Mouse (Mus musculus) heart, postnatal 0 days (tissue): ENCODE measurements around the gene Zcchc12. TPM values are rescaled to one million over a fixed set of nuclear protein-coding genes. Genes with fewer than 3 reads are reported as not detected.

Experiments used
- ATAC-seq: fragments of 200-750 bp; cut with Nextera tagmentation; 2 replicates; pipeline ENCODE4 v1.8.0; 2017; ENCODE audit warnings: low read depth, moderate number of reproducible peaks, moderate library complexity; ENCODE audit not compliant: insufficient read depth
- DNase-seq: peaks from one replicate; pipeline ENCODE4 v3.0.0-alpha.2; 2016; ENCODE audit warnings: low spot score
- H3K27ac ChIP-seq: fragments of 300-500 bp; sonication (generic); 2 replicates; pipeline ENCODE4 v1.5.1; 2014; ENCODE audit warnings: low read depth, mild to moderate bottlenecking
- H3K27me3 ChIP-seq: fragments of 300-500 bp; sonication (generic); 2 replicates; pipeline ENCODE4 v1.6.1; 2014; ENCODE audit warnings: low read length, mixed read lengths; ENCODE audit not compliant: control insufficient read depth, insufficient read depth
- H3K36me3 ChIP-seq: fragments of 300-500 bp; sonication (generic); replicated peaks from 2 replicates; pipeline ENCODE4 v1.6.1; 2014; ENCODE audit warnings: low read length, mixed read lengths; ENCODE audit not compliant: control insufficient read depth, insufficient read depth
- H3K4me1 ChIP-seq: fragments of 300-500 bp; sonication (generic); 2 replicates; pipeline ENCODE4 v1.6.1; 2014; ENCODE audit warnings: antibody characterized with exemption; ENCODE audit not compliant: control insufficient read depth, insufficient read depth
- H3K4me2 ChIP-seq: fragments of 300-500 bp; sonication (generic); 2 replicates; pipeline ENCODE4 v1.6.1; 2014; ENCODE audit warnings: low read depth, mild to moderate bottlenecking, low read length, moderate library complexity
- H3K4me3 ChIP-seq: fragments of 300-500 bp; sonication (generic); 2 replicates; pipeline ENCODE4 v1.5.1; 2014; ENCODE audit warnings: low read depth, low read length
- H3K9ac ChIP-seq: fragments of 300-500 bp; sonication (generic); replicated peaks from 2 replicates; pipeline ENCODE4 v1.6.1; 2014; ENCODE audit warnings: low read depth, low read length, mixed read lengths
- H3K9me3 ChIP-seq: fragments of 300-500 bp; sonication (generic); replicated peaks from 2 replicates; pipeline ENCODE4 v1.6.1; 2016; ENCODE audit warnings: low read length; ENCODE audit not compliant: control insufficient read depth
- CTCF ChIP-seq: IDR thresholded peaks from 2 replicates; pipeline ENCODE4 v1.5.1; 2016; ENCODE audit warnings: antibody characterized with exemption, control low read depth, low read depth
- EP300 ChIP-seq: IDR thresholded peaks from 2 replicates; pipeline ENCODE4 v1.6.1; 2016; ENCODE audit warnings: antibody characterized with exemption, low read depth
- WGBS: fragments of 180-500 bp; shearing (Covaris S2); extraction: QIAGEN DNeasy Blood & Tissue Kit; methylation state at CpG from one replicate; pipeline ENCODE4 v1.1.7; 2014; 5-methylcytosine and 5-hydroxymethylcytosine counted together
- polyA plus RNA-seq: library from polyadenylated mRNA; unstranded; fragments of >200 nt; fragmentation: Nextera tagmentation; extraction: Ambion mirVana; gene quantifications from 2 replicates; pipeline ENCODE4 v1.2.1, GENCODE M21; 2015
- total RNA-seq: library from RNA; depleted of rRNA; stranded (reverse); fragments of >200 nt; gene quantifications from 2 replicates; pipeline ENCODE4 v1.2.3, GENCODE M21; 2014; ENCODE audit warnings: low replicate concordance; rRNA removed

Gene Zcchc12
- total and polyA plus RNA-seq, 2 experiments from 2014 or later = 0.42 to 0.66 TPM

GRCm38 (mm10) chrX:36221366-36221765 lies 25.7 kb downstream of the Zcchc12 start:
- TF ChIP-seq CTCF = no peak
- no peak for TF ChIP-seq EP300
- ATAC-seq = no peak
- H3K36me3 ChIP-seq = no peaks in the 10 kb centered on the region
- no peaks in the 10 kb centered on the region for H3K9me3 ChIP-seq
- H3K27me3 ChIP-seq = no peaks in the 10 kb centered on the region
- H3K9ac ChIP-seq = no peak overlapping the region
- H3K27ac ChIP-seq = no peak overlapping the region
- no peak for DNase-seq
- H3K4me1 ChIP-seq = no peaks in the 10 kb centered on the region
- H3K4me3 ChIP-seq = no peak overlapping the region
- H3K4me2 ChIP-seq = no peak overlapping the region
- WGBS = 28% methylated on average over 2 of the region's 2 CpGs

- H3K9ac ChIP-seq = no peak overlapping the region
- DNase-seq = peak; percentile 13
- no peak overlapping the region for H3K27ac ChIP-seq
- H3K4me1 ChIP-seq = no peaks in the 10 kb centered on the region
- TF ChIP-seq EP300 (no peak), CTCF (peak; percentile 74)
- H3K4me3 ChIP-seq = no peak overlapping the region
- 9% methylated on average over 7 of the region's 7 CpGs for WGBS
- H3K9me3 ChIP-seq = no peaks in the 10 kb centered on the region
- no peak for ATAC-seq
- no peak overlapping the region for H3K4me2 ChIP-seq
- no peaks in the 10 kb centered on the region for H3K36me3 ChIP-seq
- no peaks in the 10 kb centered on the region for H3K27me3 ChIP-seq
Measured at GRCm38 (mm10) chrX:36225777-36226176, 30.1 kb downstream of the Zcchc12 start.

- DNase-seq (no peak), ATAC-seq (no peak)
- no peaks in the 10 kb centered on the region for H3K27me3 ChIP-seq
- H3K36me3 ChIP-seq = no peaks in the 10 kb centered on the region
- no peak overlapping the region for H3K4me3 ChIP-seq
- no peaks in the 10 kb centered on the region for H3K9me3 ChIP-seq
- no peak overlapping the region for H3K4me2 ChIP-seq
- WGBS = 40% methylated on average over 2 of the region's 2 CpGs
- TF ChIP-seq EP300 (no peak), CTCF (peak; percentile 54)
- H3K4me1 ChIP-seq = no peaks in the 10 kb centered on the region
- no peak overlapping the region for H3K27ac ChIP-seq
- H3K9ac ChIP-seq = no peak overlapping the region
Measured at GRCm38 (mm10) chrX:36226577-36226976, 30.9 kb downstream of the Zcchc12 start.

- 62% methylated on average over 7 of the region's 7 CpGs for WGBS
- Histone ChIP-seq H3K4me3 (no peak overlapping the region), H3K9me3 (no peaks in the 10 kb centered on the region), H3K4me2 (no peak overlapping the region), H3K4me1 (no peaks in the 10 kb centered on the region), H3K9ac (no peak overlapping the region), H3K27me3 (no peaks in the 10 kb centered on the region), H3K36me3 (no peaks in the 10 kb centered on the region), H3K27ac (no peak overlapping the region)
- ATAC-seq = no peak
- TF ChIP-seq EP300 = no peak
- TF ChIP-seq CTCF = no peak
- DNase-seq = peak; percentile 7
Measured at GRCm38 (mm10) chrX:36228861-36229260, 33.2 kb downstream of the Zcchc12 start.

GRCm38 (mm10) chrX:36229273-36229672 lies 33.6 kb downstream of the Zcchc12 start:
- Histone ChIP-seq H3K9ac (no peak overlapping the region), H3K4me1 (no peaks in the 10 kb centered on the region), H3K9me3 (no peaks in the 10 kb centered on the region), H3K27ac (no peak overlapping the region), H3K36me3 (no peaks in the 10 kb centered on the region), H3K27me3 (no peaks in the 10 kb centered on the region), H3K4me3 (no peak overlapping the region), H3K4me2 (no peak overlapping the region)
- ATAC-seq (no peak), DNase-seq (no peak)
- TF ChIP-seq EP300 = no peak
- no peak for TF ChIP-seq CTCF
- whole genome bisulfite sequencing = 44% methylated on average over 2 of the region's 2 CpGs

GRCm38 (mm10) chrX:36235652-36236051 lies 39.9 kb downstream of the Zcchc12 start:
- H3K36me3 ChIP-seq = no peaks in the 10 kb centered on the region
- 73% methylated on average over 6 of the region's 6 CpGs for WGBS
- no peaks in the 10 kb centered on the region for H3K9me3 ChIP-seq
- ATAC-seq (no peak), DNase-seq (no peak)
- no peaks in the 10 kb centered on the region for H3K27me3 ChIP-seq
- H3K27ac ChIP-seq = no peak overlapping the region
- H3K9ac ChIP-seq = no peak overlapping the region
- no peaks in the 10 kb centered on the region for H3K4me1 ChIP-seq
- H3K4me3 ChIP-seq = no peak overlapping the region
- H3K4me2 ChIP-seq = no peak overlapping the region
- no peak for TF ChIP-seq CTCF

Other genes starting within 250 kb of the Zcchc12 start
- gene Il13ra1, start 83.8 kb upstream of the Zcchc12 start, total RNA-seq = 41.4 and 41.6 TPM in 2 replicates
- 28.3 and 28.9 TPM in 2 replicates for gene Il13ra1, start 83.8 kb upstream of the Zcchc12 start, polyA plus RNA-seq
- 3.9 and 10.8 TPM in 2 replicates for gene Lonrf3, start 132.4 kb downstream of the Zcchc12 start, total RNA-seq
- gene Lonrf3, start 132.4 kb downstream of the Zcchc12 start, polyA plus RNA-seq = 0.08 and 0.10 TPM in 2 replicates
- not detected in 2 replicates for gene Gm6268, start 205.4 kb downstream of the Zcchc12 start, total RNA-seq
- not detected in 2 replicates for gene Gm6268, start 205.4 kb downstream of the Zcchc12 start, polyA plus RNA-seq